Mouse (Mus musculus): ENCODE measurements around the gene Prrt2.

Gene Prrt2

DNA sequence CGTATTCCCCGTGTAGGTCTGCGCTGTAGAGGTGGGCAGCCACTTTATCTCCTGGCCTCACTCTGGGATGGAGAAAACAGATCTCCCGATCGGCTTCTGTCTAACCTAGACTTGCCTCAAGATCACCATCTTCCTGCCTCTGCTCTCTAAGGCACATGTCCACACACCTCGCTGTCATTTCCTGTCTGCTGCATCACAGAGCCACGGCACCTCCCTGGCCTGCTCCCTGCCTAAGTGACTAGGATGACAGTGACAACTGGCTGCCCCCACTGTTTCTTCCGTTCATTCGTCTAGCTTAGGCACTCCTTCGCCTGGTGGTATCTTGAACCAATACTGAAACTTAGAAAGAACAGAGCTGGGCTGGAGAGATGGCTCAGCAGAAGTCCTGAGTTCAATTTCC is 21.4 kb downstream of the Prrt2 start:
- Histone ChIP-seq H3K4me3 (replicated peaks; ENCODE audit: low read length) (no peak overlapping the region), H3K9me3 (ENCODE audit: low read length) (no peaks in the 10 kb centered on the region; the same call in 1 of the 2 replicates), H3K27me3 (ENCODE audit: insufficient read depth, low read length) (no peaks in the 10 kb centered on the region), H3K4me1 (replicated peaks; ENCODE audit: low read depth, low read length) (peaks cover 36% of the 10 kb centered on the region), H3K36me3 (ENCODE audit: insufficient read depth, low read length) (peaks cover 53% of the 10 kb centered on the region)
- TF ChIP-seq NANOG (IDR thresholded peaks at IDR 0.05; ENCODE audit: borderline replicate concordance, low read length) (no peak), POU5F1 (IDR thresholded peaks at IDR 0.05; ENCODE audit: borderline replicate concordance, low read length) (no peak), CTCF (conservative IDR thresholded peaks at IDR 0.05; ENCODE audit: low read length) (no peak)

- H3K36me3 ChIP-seq (ENCODE audit: insufficient read depth, low read length): peaks cover 71% of the 10 kb centered on the region
- TF ChIP-seq POU5F1 (IDR thresholded peaks at IDR 0.05; ENCODE audit: borderline replicate concordance, low read length): no peak
- TF ChIP-seq CTCF (conservative IDR thresholded peaks at IDR 0.05; ENCODE audit: low read length): peak; percentile 46
- no peaks in the 10 kb centered on the region; the same call in 1 of the 2 replicates for H3K9me3 ChIP-seq (ENCODE audit: low read length)
- H3K4me1 ChIP-seq (replicated peaks; ENCODE audit: low read depth, low read length): peaks cover 24% of the 10 kb centered on the region
- no peak overlapping the region for H3K4me3 ChIP-seq (replicated peaks; ENCODE audit: low read length)
- H3K27me3 ChIP-seq (ENCODE audit: insufficient read depth, low read length): no peaks in the 10 kb centered on the region
Measured at GRCm38 (mm10) chr7:126996449-126996848, 24.6 kb downstream of the Prrt2 start.

DNA sequence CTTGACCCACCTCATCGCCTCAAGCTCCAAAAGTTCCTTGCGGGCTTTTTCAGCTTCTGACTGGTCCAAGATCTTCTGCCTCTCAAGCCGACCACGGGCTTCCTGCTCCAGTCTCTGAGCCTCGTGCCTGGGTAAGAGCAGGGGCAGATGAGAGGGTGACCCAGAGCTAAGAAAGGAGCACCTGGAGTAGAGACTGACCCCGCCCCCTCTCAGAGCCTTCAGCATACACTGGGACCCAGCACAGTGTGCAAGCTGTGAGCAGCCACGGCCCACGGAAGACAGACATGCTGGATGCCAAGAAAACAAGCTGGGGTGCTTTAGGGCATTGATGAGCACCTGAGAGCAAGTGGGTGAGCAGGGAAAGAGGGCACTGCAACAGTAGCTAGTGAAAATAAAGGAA is 32.2 kb downstream of the Prrt2 start:
- H3K36me3 ChIP-seq (ENCODE audit: insufficient read depth, low read length): peaks cover 55% of the 10 kb centered on the region
- H3K27me3 ChIP-seq (ENCODE audit: insufficient read depth, low read length): no peaks in the 10 kb centered on the region
- H3K9me3 ChIP-seq (ENCODE audit: low read length): no peaks in the 10 kb centered on the region
- H3K4me3 ChIP-seq (replicated peaks; ENCODE audit: low read length): peak overlapping the region; percentile 50
- H3K4me1 ChIP-seq (replicated peaks; ENCODE audit: low read depth, low read length): peaks cover 57% of the 10 kb centered on the region
- TF ChIP-seq POU5F1 (IDR thresholded peaks at IDR 0.05; ENCODE audit: borderline replicate concordance, low read length): no peak
- no peak for TF ChIP-seq CTCF (conservative IDR thresholded peaks at IDR 0.05; ENCODE audit: low read length)
- no peak for TF ChIP-seq NANOG (IDR thresholded peaks at IDR 0.05; ENCODE audit: borderline replicate concordance, low read length)

DNA sequence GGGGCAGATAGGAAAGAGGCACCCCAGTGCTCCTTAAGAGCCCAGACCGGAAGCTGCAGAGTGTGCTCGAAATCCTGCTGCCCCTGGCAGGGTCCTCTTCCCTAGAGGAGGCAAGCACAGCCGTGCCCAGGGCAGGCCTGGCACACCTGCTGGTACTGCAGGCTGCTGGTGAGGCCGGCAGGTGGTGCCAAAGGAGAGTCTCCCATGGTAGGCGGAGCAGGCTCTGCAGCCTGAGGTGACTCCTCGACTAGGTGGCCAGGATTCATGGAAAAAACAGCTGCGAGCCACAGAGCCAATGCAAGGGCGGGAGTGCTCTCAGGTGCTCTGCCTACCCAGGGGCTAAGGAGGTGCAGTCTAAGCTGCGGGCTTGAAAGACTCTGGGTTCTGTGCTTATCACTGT is 34.7 kb downstream of the Prrt2 start:
- TF ChIP-seq POU5F1 (IDR thresholded peaks at IDR 0.05; ENCODE audit: borderline replicate concordance, low read length) (no peak), NANOG (IDR thresholded peaks at IDR 0.05; ENCODE audit: borderline replicate concordance, low read length) (no peak), CTCF (conservative IDR thresholded peaks at IDR 0.05; ENCODE audit: low read length) (no peak; the same call in 1 of the 2 replicates)
- no peaks in the 10 kb centered on the region for H3K9me3 ChIP-seq (ENCODE audit: low read length)
- H3K27me3 ChIP-seq (ENCODE audit: insufficient read depth, low read length): no peaks in the 10 kb centered on the region
- H3K36me3 ChIP-seq (ENCODE audit: insufficient read depth, low read length): peaks cover 40% of the 10 kb centered on the region
- H3K4me3 ChIP-seq (replicated peaks; ENCODE audit: low read length): 0 out of 2 replicates have a peak overlapping the region, but pooled peaks have one; percentile 21
- H3K4me1 ChIP-seq (replicated peaks; ENCODE audit: low read depth, low read length): peaks cover 44% of the 10 kb centered on the region

DNA sequence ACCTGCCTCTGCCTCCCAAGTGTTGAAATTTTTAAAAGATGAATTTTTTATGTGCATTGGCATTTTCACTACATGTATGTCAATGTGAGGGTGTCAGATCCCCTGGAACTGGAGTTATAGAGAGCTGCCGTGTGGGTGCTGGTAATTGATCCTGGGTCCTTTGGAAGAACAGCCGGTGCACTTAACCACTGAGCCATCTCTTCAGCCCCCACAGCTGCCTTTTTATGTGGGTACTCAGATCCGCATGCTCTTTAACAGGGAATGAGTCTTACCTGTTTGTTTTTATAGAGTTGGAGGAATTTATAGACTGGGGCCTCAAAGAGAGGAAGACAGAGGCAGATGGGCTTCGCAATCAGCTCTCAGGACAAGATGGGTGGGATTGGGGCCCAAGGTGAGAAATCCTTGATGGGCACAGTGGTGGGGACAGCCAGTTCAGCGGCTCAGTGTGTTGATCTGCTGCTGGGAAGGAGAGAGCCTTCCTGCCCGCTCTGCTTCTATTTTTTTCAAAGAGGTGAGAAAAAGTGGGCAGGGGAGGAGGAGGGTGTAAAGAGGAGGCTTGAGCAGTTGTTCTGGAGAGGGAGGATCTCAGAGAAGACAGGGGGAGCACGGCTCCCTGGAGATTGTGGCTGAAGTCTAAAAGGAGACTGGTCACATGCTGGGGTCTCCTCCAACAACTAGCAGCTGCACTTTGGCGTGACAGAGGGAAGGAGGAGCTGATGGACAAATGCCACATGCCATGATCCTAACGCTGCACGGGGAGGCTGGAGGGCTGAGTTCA is 36.2 kb downstream of the Prrt2 start:
- no peak for TF ChIP-seq POU5F1 (IDR thresholded peaks at IDR 0.05; ENCODE audit: borderline replicate concordance, low read length)
- TF ChIP-seq CTCF (conservative IDR thresholded peaks at IDR 0.05; ENCODE audit: low read length): no peak
- no peak for TF ChIP-seq NANOG (IDR thresholded peaks at IDR 0.05; ENCODE audit: borderline replicate concordance, low read length)
- H3K27me3 ChIP-seq (ENCODE audit: insufficient read depth, low read length): no peaks in the 10 kb centered on the region
- peaks cover 39% of the 10 kb centered on the region for H3K4me1 ChIP-seq (replicated peaks; ENCODE audit: low read depth, low read length)
- no peak overlapping the region for H3K4me3 ChIP-seq (replicated peaks; ENCODE audit: low read length)
- no peaks in the 10 kb centered on the region for H3K9me3 ChIP-seq (ENCODE audit: low read length)
- H3K36me3 ChIP-seq (ENCODE audit: insufficient read depth, low read length): peaks cover 48% of the 10 kb centered on the region

GRCm38 (mm10) chr7:126983113-126983512 is 37.9 kb downstream of the Prrt2 start:
- peaks cover 39% of the 10 kb centered on the region for H3K4me1 ChIP-seq (replicated peaks; ENCODE audit: low read depth, low read length)
- no peak for TF ChIP-seq CTCF (conservative IDR thresholded peaks at IDR 0.05; ENCODE audit: low read length)
- TF ChIP-seq POU5F1 (IDR thresholded peaks at IDR 0.05; ENCODE audit: borderline replicate concordance, low read length): no peak
- no peak for TF ChIP-seq NANOG (IDR thresholded peaks at IDR 0.05; ENCODE audit: borderline replicate concordance, low read length)
- no peak overlapping the region for H3K4me3 ChIP-seq (replicated peaks; ENCODE audit: low read length)

GRCm38 (mm10) chr7:126982054-126982453 is 39.0 kb downstream of the Prrt2 start:
- Histone ChIP-seq H3K4me1 (replicated peaks; ENCODE audit: low read depth, low read length) (peaks cover 42% of the 10 kb centered on the region), H3K9me3 (ENCODE audit: low read length) (no peaks in the 10 kb centered on the region)

More at GRCm38 (mm10) chr7:126983113-126983512, 37.9 kb downstream of the Prrt2 start:
- peaks cover 49% of the 10 kb centered on the region for H3K36me3 ChIP-seq (ENCODE audit: insufficient read depth, low read length)
- no peaks in the 10 kb centered on the region for H3K27me3 ChIP-seq (ENCODE audit: insufficient read depth, low read length)
- H3K9me3 ChIP-seq (ENCODE audit: low read length): no peaks in the 10 kb centered on the region

DNA sequence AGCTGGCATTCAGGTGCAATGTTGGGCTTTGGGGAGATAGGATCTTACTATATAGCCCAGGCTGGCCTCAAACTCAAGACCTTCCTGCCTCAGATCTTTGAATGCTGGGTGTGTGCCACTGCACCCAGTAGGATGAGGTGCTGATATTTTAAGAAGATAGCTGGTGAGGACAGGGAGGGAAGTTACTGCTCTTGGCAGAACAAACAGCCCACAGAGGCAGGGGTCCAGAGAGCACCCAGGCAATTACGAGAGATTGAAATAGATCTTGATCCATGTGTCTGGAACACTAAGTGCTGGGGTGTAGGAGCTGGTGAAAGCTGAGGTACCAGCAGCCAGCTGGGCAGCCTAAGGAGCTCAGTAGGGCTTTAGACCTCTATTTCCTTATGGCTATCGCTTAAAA is 39.4 kb downstream of the Prrt2 start:
- Histone ChIP-seq H3K36me3 (ENCODE audit: insufficient read depth, low read length) (peaks cover 43% of the 10 kb centered on the region), H3K4me3 (replicated peaks; ENCODE audit: low read length) (no peak overlapping the region), H3K9me3 (ENCODE audit: low read length) (no peaks in the 10 kb centered on the region), H3K4me1 (replicated peaks; ENCODE audit: low read depth, low read length) (peaks cover 40% of the 10 kb centered on the region), H3K27me3 (ENCODE audit: insufficient read depth, low read length) (no peaks in the 10 kb centered on the region)
- no peak for TF ChIP-seq POU5F1 (IDR thresholded peaks at IDR 0.05; ENCODE audit: borderline replicate concordance, low read length)
- TF ChIP-seq CTCF (conservative IDR thresholded peaks at IDR 0.05; ENCODE audit: low read length): no peak
- TF ChIP-seq NANOG (IDR thresholded peaks at IDR 0.05; ENCODE audit: borderline replicate concordance, low read length): no peak

More at GRCm38 (mm10) chr7:126982054-126982453, 39.0 kb downstream of the Prrt2 start:
- Histone ChIP-seq H3K27me3 (ENCODE audit: insufficient read depth, low read length) (no peaks in the 10 kb centered on the region), H3K36me3 (ENCODE audit: insufficient read depth, low read length) (peaks cover 48% of the 10 kb centered on the region), H3K4me3 (replicated peaks; ENCODE audit: low read length) (no peak overlapping the region)
- TF ChIP-seq NANOG (IDR thresholded peaks at IDR 0.05; ENCODE audit: borderline replicate concordance, low read length): no peak
- no peak for TF ChIP-seq POU5F1 (IDR thresholded peaks at IDR 0.05; ENCODE audit: borderline replicate concordance, low read length)
- no peak for TF ChIP-seq CTCF (conservative IDR thresholded peaks at IDR 0.05; ENCODE audit: low read length)
